Mouse (Mus musculus) T-cell, adult 2 months (primary cell): ENCODE data around the gene Dhrs11.

Experiments
- DNase-seq: peaks from one replicate; pipeline ENCODE4 v3.0.0; 2022; ENCODE audit warnings: low spot score

Gene Dhrs11

GRCm38 (mm10) chr11:84823484-84823897 lies 5.3 kb downstream of the Dhrs11 start:
- DNase-seq, result no peak

GRCm38 (mm10) chr11:84822487-84822886 lies 6.3 kb downstream of the Dhrs11 start:
- no peak for DNase-seq

GRCm38 (mm10) chr11:84821131-84821770 lies 7.5 kb downstream of the Dhrs11 start:
- no peak for DNase-seq

- DNase-seq, result peak; percentile 95
Measured at GRCm38 (mm10) chr11:84818961-84819692, 9.7 kb downstream of the Dhrs11 start, which contains the start of gene Mrm1. Gene Mrm1, minus strand, starts transcription at chr11:84819515.

- peak; percentile 88 for DNase-seq
Measured at GRCm38 (mm10) chr11:84818085-84818960, 10.5 kb downstream of the Dhrs11 start.

GRCm38 (mm10) chr11:84817362-84817761 lies 11.4 kb downstream of the Dhrs11 start:
- DNase-seq, result peak; percentile 23

GRCm38 (mm10) chr11:84813724-84814510 lies 14.9 kb downstream of the Dhrs11 start:
- peak; percentile 65 for DNase-seq

GRCm38 (mm10) chr11:84804373-84804772 lies 24.4 kb downstream of the Dhrs11 start:
- DNase-seq, result no peak

- peak; percentile 55 for DNase-seq
Measured at GRCm38 (mm10) chr11:84797627-84798353, 31.0 kb downstream of the Dhrs11 start.

- DNase-seq, result no peak
Measured at GRCm38 (mm10) chr11:84797026-84797425, 31.8 kb downstream of the Dhrs11 start.

GRCm38 (mm10) chr11:84794496-84795113 lies 34.2 kb downstream of the Dhrs11 start:
- peak; percentile 7 for DNase-seq

- no peak for DNase-seq
Measured at GRCm38 (mm10) chr11:84793545-84793944, 35.2 kb downstream of the Dhrs11 start.

GRCm38 (mm10) chr11:84790383-84790782 lies 38.4 kb downstream of the Dhrs11 start:
- no peak for DNase-seq

GRCm38 (mm10) chr11:84780143-84780870 lies 48.5 kb downstream of the Dhrs11 start:
- DNase-seq, result no peak

- no peak for DNase-seq
Measured at GRCm38 (mm10) chr11:84775560-84775959, 53.2 kb downstream of the Dhrs11 start.

GRCm38 (mm10) chr11:84774870-84775514 lies 53.8 kb downstream of the Dhrs11 start:
- no peak for DNase-seq
